Mouse (Mus musculus) heart, embryonic 14.5 days (tissue): ENCODE data around the gene Aif1. TPM values are rescaled to one million over a fixed set of nuclear protein-coding genes. Genes with fewer than 3 reads are reported as not detected.

Experiments
- ATAC-seq: fragments of 200-750 bp; cut with Nextera tagmentation; 2 replicates; pipeline ENCODE4 v1.8.0; 2017; ENCODE audit warnings: low read depth, moderate TSS enrichment; ENCODE audit not compliant: insufficient number of reproducible peaks, insufficient read depth, low FRiP score
- H3K27ac ChIP-seq, 2 experiments: fragments of 200-500 bp in 1 of 2; fragments of 300-500 bp in 1 of 2; sonication (generic) in 1 of 2; replicated peaks in 1 of 2; 2 replicates each; pipeline ENCODE4 v1.5.1; 2012 to 2014; ENCODE audit warnings: low read depth in 2 of 2, low read length in 2 of 2, control low read depth in 1 of 2, mild to moderate bottlenecking in 1 of 2, mixed read lengths in 1 of 2; ENCODE audit not compliant: control insufficient read depth in 1 of 2, insufficient read depth in 1 of 2
- H3K27me3 ChIP-seq: fragments of 300-500 bp; sonication (generic); 2 replicates; pipeline ENCODE4 v1.6.1; 2014; ENCODE audit warnings: mild to moderate bottlenecking, low read length, control low read depth; ENCODE audit not compliant: control insufficient read depth, insufficient read depth
- H3K36me3 ChIP-seq: fragments of 300-500 bp; sonication (generic); 2 replicates; pipeline ENCODE4 v1.6.1; 2014; ENCODE audit warnings: mild to moderate bottlenecking, control low read depth, low read length, mixed read lengths; ENCODE audit not compliant: control insufficient read depth, insufficient read depth
- H3K4me1 ChIP-seq, 2 experiments: fragments of 200-500 bp in 1 of 2; fragments of 300-500 bp in 1 of 2; sonication (generic) in 1 of 2; 2 replicates each; pipeline ENCODE4 v1.6.1; 2012 to 2014; ENCODE audit warnings: low read length in 2 of 2, control low read depth in 1 of 2, mixed read lengths in 1 of 2; ENCODE audit not compliant: control insufficient read depth in 2 of 2, insufficient read depth in 2 of 2
- H3K4me2 ChIP-seq: fragments of 300-500 bp; sonication (generic); 2 replicates; pipeline ENCODE4 v1.6.1; 2014; ENCODE audit warnings: mild to moderate bottlenecking, low read length
- H3K4me3 ChIP-seq, 2 experiments: fragments of 200-500 bp in 1 of 2; fragments of 300-500 bp in 1 of 2; sonication (generic) in 1 of 2; 2 replicates each; pipeline ENCODE4 v1.5.1; 2012 to 2014; ENCODE audit warnings: low read length in 2 of 2, mild to moderate bottlenecking in 2 of 2, control low read depth in 1 of 2, low read depth in 1 of 2, moderate library complexity in 1 of 2; ENCODE audit not compliant: control insufficient read depth in 1 of 2, insufficient read depth in 1 of 2
- H3K9ac ChIP-seq: fragments of 300-500 bp; sonication (generic); 2 replicates; pipeline ENCODE4 v1.6.1; 2014; ENCODE audit warnings: mild to moderate bottlenecking, low read length
- H3K9me3 ChIP-seq: fragments of 300-500 bp; sonication (generic); 2 replicates; pipeline ENCODE4 v1.6.1; 2016; ENCODE audit warnings: low read length, control low read depth; ENCODE audit not compliant: control insufficient read depth
- WGBS: fragments of 180-500 bp; shearing (Covaris S2); extraction: QIAGEN DNeasy Blood & Tissue Kit; methylation state at CpG from one replicate; pipeline ENCODE4 v1.1.7; 2014; 5-methylcytosine and 5-hydroxymethylcytosine counted together
- microRNA-seq: library from miRNA; unstranded; fragments of <30 nt; microRNA quantifications from one replicate; pipeline ENCODE4, GENCODE M21; 2016
- polyA plus RNA-seq: library from polyadenylated mRNA; unstranded; fragments of >200 nt; fragmentation: Nextera tagmentation; extraction: Ambion mirVana; gene quantifications from 2 replicates; pipeline ENCODE4 v1.2.1, GENCODE M21; 2014

Aif1 gene
- polyA plus RNA-seq, 1 experiment from 2014 or later, result 7.4 TPM

DNA sequence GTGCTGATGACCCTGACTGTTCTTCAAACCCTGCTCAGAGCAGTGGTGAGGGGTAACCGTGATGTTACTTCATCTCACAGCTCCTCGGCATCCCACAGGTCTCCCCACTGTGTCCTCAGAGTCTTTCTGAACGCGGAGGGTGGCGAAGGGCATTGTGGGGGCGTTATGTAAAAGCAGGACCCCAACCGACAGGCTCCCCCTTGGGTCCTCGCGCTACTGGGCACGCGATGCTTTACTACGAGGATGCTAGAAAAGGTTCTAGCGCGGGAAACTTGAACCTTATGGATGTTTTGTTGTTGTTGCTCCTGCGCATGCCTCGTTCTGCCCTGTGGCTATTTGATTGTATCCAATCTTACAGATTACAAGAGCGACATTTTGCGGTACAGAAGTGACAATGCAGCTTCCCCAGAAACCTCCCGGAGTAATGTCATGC lies 54.0 kb downstream of the Aif1 start, which contains the start of gene Csnk2b:
Gene Csnk2b (minus strand): TSS at position 183 of the 433 bp plus-strand sequence.
- Histone ChIP-seq H3K9ac (peak within 1 kb of the TSS; percentile 98), H3K4me3 (peak within 1 kb of the TSS; percentile 77 to 94), H3K4me1 (peaks cover 4 to 23% of the 10 kb centered on the region in 2 experiments), H3K36me3 (peaks cover 47% of the 10 kb centered on the region), H3K27ac (peak within 1 kb of the TSS; percentile 80 to 83), H3K4me2 (peak within 1 kb of the TSS; percentile 96), H3K9me3 (no peaks in the 10 kb centered on the region), H3K27me3 (no peaks in the 10 kb centered on the region)
- under 1% methylated on average over 19 of the region's 19 CpGs for WGBS
- no peak for ATAC-seq

DNA sequence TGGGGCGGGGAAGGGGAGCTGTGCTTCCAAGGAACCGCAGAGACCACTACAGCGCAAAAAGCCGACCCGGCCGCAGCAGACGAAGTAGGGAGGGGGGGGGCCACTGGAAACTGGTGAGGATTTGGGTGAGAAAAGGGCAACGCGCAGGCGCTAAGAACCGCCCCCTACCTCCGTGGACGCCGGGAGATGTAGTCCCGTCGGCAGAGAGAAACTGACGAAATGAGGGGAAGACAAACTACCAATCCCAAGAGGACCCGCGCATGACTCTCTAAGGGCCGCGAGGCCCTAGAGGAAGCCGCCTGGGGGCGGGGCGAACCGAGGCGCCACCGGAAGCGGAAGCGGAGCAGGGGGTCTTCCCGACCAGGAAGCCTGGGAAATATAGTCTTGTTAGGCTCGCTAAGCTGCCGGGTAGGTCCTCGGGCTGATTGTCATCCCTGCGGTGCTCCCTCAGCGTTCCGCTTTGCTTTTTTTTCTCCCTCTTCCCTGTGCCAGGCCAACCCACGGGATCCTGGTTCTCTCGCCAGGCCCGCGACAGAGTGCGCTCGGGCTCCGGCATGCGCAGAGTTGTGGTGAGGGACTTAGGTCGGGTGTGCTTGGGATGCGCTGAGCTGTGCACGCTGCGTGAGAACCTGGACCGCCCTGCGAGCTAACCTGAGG lies 54.6 kb downstream of the Aif1 start, which contains the start of gene Gpank1:
Gene Gpank1 (plus strand): TSS at position 313 of the 657 bp plus-strand sequence.
- no peaks in the 10 kb centered on the region for H3K27me3 ChIP-seq
- under 1% methylated on average over 48 of the region's 50 CpGs for WGBS
- H3K4me2 ChIP-seq, result peak within 1 kb of the TSS; percentile 96
- peaks cover 4 to 23% of the 10 kb centered on the region in 2 experiments for H3K4me1 ChIP-seq
- peak; percentile 92 for ATAC-seq
- peak within 1 kb of the TSS; percentile 80 to 83 for H3K27ac ChIP-seq
- H3K9ac ChIP-seq, result peak within 1 kb of the TSS; percentile 98
- H3K9me3 ChIP-seq, result no peaks in the 10 kb centered on the region
- peaks cover 54% of the 10 kb centered on the region for H3K36me3 ChIP-seq
- peak within 1 kb of the TSS; percentile 77 to 94 for H3K4me3 ChIP-seq

Small RNAs within 50 kb of the gene (microRNA-seq; reads per million reads assigned to microRNA genes)
- gene Mir6973a (not detected), gene Mir6974 (not detected)

Other genes starting within 250 kb of the Aif1 start
- 13.7 and 14.6 TPM in 2 replicates for gene Neu1, start 244.8 kb downstream of the Aif1 start, polyA plus RNA-seq
- 0.09 and 0.19 TPM in 2 replicates for gene Hspa1b, start 216.8 kb downstream of the Aif1 start, polyA plus RNA-seq
- gene Gm20481, start 206.2 kb downstream of the Aif1 start, polyA plus RNA-seq, result 0.55 TPM in 1 of 2 replicates, not detected in the other
- 2.3 and 2.9 TPM in 2 replicates for gene Hspa1a, start 203.9 kb downstream of the Aif1 start, polyA plus RNA-seq
- gene Hspa1l, start 203.4 kb downstream of the Aif1 start, polyA plus RNA-seq, result 2.2 and 2.7 TPM in 2 replicates
- 132 and 136 TPM in 2 replicates for gene Lsm2, start 194.2 kb downstream of the Aif1 start, polyA plus RNA-seq
- 41.7 and 42.9 TPM in 2 replicates for gene Vars, start 175.1 kb downstream of the Aif1 start, polyA plus RNA-seq
- gene Vwa7, start 159.5 kb downstream of the Aif1 start, polyA plus RNA-seq, result 0.28 and 0.42 TPM in 2 replicates
- 1.5 and 2.2 TPM in 2 replicates for gene Sapcd1, start 148.1 kb downstream of the Aif1 start, polyA plus RNA-seq
- 2.6 and 3.5 TPM in 2 replicates for gene Msh5, start 129.3 kb downstream of the Aif1 start, polyA plus RNA-seq
- gene Clic1, start 126.1 kb downstream of the Aif1 start, polyA plus RNA-seq, result 108 TPM in 2 replicates
- gene Ddah2, start 117.0 kb downstream of the Aif1 start, polyA plus RNA-seq, result 186 and 222 TPM in 2 replicates
- not detected in 2 replicates for gene Ly6g6c, start 110.7 kb downstream of the Aif1 start, polyA plus RNA-seq
- gene Mpig6b, start 109.9 kb downstream of the Aif1 start, polyA plus RNA-seq, result 0.54 and 0.73 TPM in 2 replicates
- gene Ly6g6e, start 99.2 kb downstream of the Aif1 start, polyA plus RNA-seq, result 0.32 TPM in 1 of 2 replicates, not detected in the other
- gene Ly6g6d, start 98.0 kb downstream of the Aif1 start, polyA plus RNA-seq, result 1.9 and 2.6 TPM in 2 replicates
- gene Ly6g6f, start 90.5 kb downstream of the Aif1 start, polyA plus RNA-seq, result not detected in 2 replicates
- 61.9 and 64.5 TPM in 2 replicates for gene Abhd16a, start 86.8 kb downstream of the Aif1 start, polyA plus RNA-seq
- gene Ly6g5c, start 67.8 kb downstream of the Aif1 start, polyA plus RNA-seq, result 0.59 TPM in 1 of 2 replicates, not detected in the other
- 0.28 TPM in 1 of 2 replicates, not detected in the other for gene Ly6g5b, start 60.6 kb downstream of the Aif1 start, polyA plus RNA-seq
- 10.0 and 11.4 TPM in 2 replicates for gene Gpank1, start 54.6 kb downstream of the Aif1 start, polyA plus RNA-seq
- gene Csnk2b, start 54.0 kb downstream of the Aif1 start, polyA plus RNA-seq, result 219 and 234 TPM in 2 replicates
- gene D17H6S53E, start 49.7 kb downstream of the Aif1 start, polyA plus RNA-seq, result 8.7 and 10.1 TPM in 2 replicates
- gene Apom, start 44.0 kb downstream of the Aif1 start, polyA plus RNA-seq, result 0.34 TPM in 1 of 2 replicates, not detected in the other
- gene Bag6, start 40.9 kb downstream of the Aif1 start, polyA plus RNA-seq, result 63.3 and 68.6 TPM in 2 replicates
- 81.9 and 138 TPM in 2 replicates for gene Prrc2a, start 11.2 kb downstream of the Aif1 start, polyA plus RNA-seq
- gene Lst1, start 12.4 kb upstream of the Aif1 start, polyA plus RNA-seq, result 9.5 and 11.2 TPM in 2 replicates
- 0.40 and 0.61 TPM in 2 replicates for gene Ltb, start 18.4 kb upstream of the Aif1 start, polyA plus RNA-seq
- gene Tnf, start 25.9 kb upstream of the Aif1 start, polyA plus RNA-seq, result not detected in 2 replicates
- gene Lta, start 29.3 kb upstream of the Aif1 start, polyA plus RNA-seq, result not detected in 2 replicates
- 0.69 TPM in 1 of 2 replicates, not detected in the other for gene Gm16181, start 44.8 kb upstream of the Aif1 start, polyA plus RNA-seq
- gene Atp6v1g2, start 57.6 kb upstream of the Aif1 start, polyA plus RNA-seq, result 10.7 and 14.3 TPM in 2 replicates
- gene Nfkbil1, start 59.7 kb upstream of the Aif1 start, polyA plus RNA-seq, result 3.1 and 4.2 TPM in 2 replicates
- 237 and 246 TPM in 2 replicates for gene Ddx39b, start 65.7 kb upstream of the Aif1 start, polyA plus RNA-seq
- gene H2-D1, start 86.7 kb upstream of the Aif1 start, polyA plus RNA-seq, result 52.4 and 59.8 TPM in 2 replicates
- gene H2-Q1, start 144.3 kb upstream of the Aif1 start, polyA plus RNA-seq, result 0.08 TPM in 1 of 2 replicates, not detected in the other
- 1.4 and 1.6 TPM in 2 replicates for gene H2-Q2, start 166.2 kb upstream of the Aif1 start, polyA plus RNA-seq
- gene H2-Q4, start 203.5 kb upstream of the Aif1 start, polyA plus RNA-seq, result 1.7 and 2.1 TPM in 2 replicates
- gene H2-Q6, start 248.8 kb upstream of the Aif1 start, polyA plus RNA-seq, result 0.09 and 0.22 TPM in 2 replicates